Mouse (Mus musculus) thymus, postnatal 14 days (tissue): ENCODE measurements at regions not wholly inside any gene's neighbourhood (a gene's known extent, or its start where the extent isn't known, plus 50 kb on each side); places are given as distances from the start of the nearest gene placed in this dataset.

Experiments used
- DNase-seq: peaks from one replicate; pipeline ENCODE4 v3.0.0; 2021

- DNase-seq, result peak; percentile 4
These were observed 81.9 kb upstream of the Rgs2 start for GRCm38 (mm10) chr1:144085530-144086520.

GRCm38 (mm10) chr1:144078972-144079371 lies 75.0 kb upstream of the Rgs2 start:
- no peak for DNase-seq

- DNase-seq, result no peak
These were observed 74.5 kb upstream of the Rgs2 start for GRCm38 (mm10) chr1:144078446-144078845.

- no peak for DNase-seq
These were observed 72.0 kb upstream of the Rgs2 start for GRCm38 (mm10) chr1:144075991-144076390.

GRCm38 (mm10) chr1:144061283-144061682 lies 57.3 kb upstream of the Rgs2 start:
- no peak for DNase-seq

GRCm38 (mm10) chr1:144055476-144056213 lies 51.7 kb upstream of the Rgs2 start:
- no peak for DNase-seq
